Mouse (Mus musculus) heart, embryonic 10.5 days (tissue): ENCODE results near the gene Sp6. TPM values are rescaled to one million over a fixed set of nuclear protein-coding genes. Genes with fewer than 3 reads are reported as not detected.

Source experiments
- DNase-seq: peaks from one replicate; pipeline ENCODE4 v3.0.0-alpha.2; 2017; ENCODE audit warnings: low spot score
- H3K27ac ChIP-seq: fragments of 300-500 bp; sonication (generic); 2 replicates; pipeline ENCODE4 v1.5.1; 2016; ENCODE audit warnings: mild to moderate bottlenecking
- H3K27me3 ChIP-seq: fragments of 300-500 bp; sonication (generic); 2 replicates; pipeline ENCODE4 v1.6.1; 2016; ENCODE audit warnings: mild to moderate bottlenecking; ENCODE audit not compliant: poor library complexity, insufficient read depth, severe bottlenecking
- H3K36me3 ChIP-seq: fragments of 300-500 bp; sonication (generic); 2 replicates; pipeline ENCODE4 v1.6.1; 2016; ENCODE audit warnings: mild to moderate bottlenecking, moderate library complexity
- H3K4me1 ChIP-seq: fragments of 300-500 bp; sonication (generic); 2 replicates; pipeline ENCODE4 v1.6.1; 2016; ENCODE audit warnings: mild to moderate bottlenecking
- H3K4me3 ChIP-seq: fragments of 300-500 bp; sonication (generic); 2 replicates; pipeline ENCODE4 v1.5.1; 2016; ENCODE audit warnings: mild to moderate bottlenecking, moderate library complexity
- H3K9me3 ChIP-seq: fragments of 300-500 bp; sonication (generic); 2 replicates; pipeline ENCODE4 v1.6.1; 2016; ENCODE audit warnings: mild to moderate bottlenecking, moderate library complexity
- WGBS: fragments of 180-500 bp; shearing (Covaris S2); methylation state at CpG from one replicate; pipeline ENCODE4 v1.1.7; 2016; 5-methylcytosine and 5-hydroxymethylcytosine counted together
- polyA plus RNA-seq: library from polyadenylated mRNA; unstranded; fragments of >200 nt; fragmentation: Nextera tagmentation; extraction: Ambion mirVana; gene quantifications from 2 replicates; pipeline ENCODE4 v1.2.1, GENCODE M21; 2016

Gene Sp6
- polyA plus RNA-seq: 0.47 and 2.3 TPM in 2 replicates

- H3K36me3 ChIP-seq: no peaks in the 10 kb centered on the region
- H3K4me1 ChIP-seq: peaks cover 16% of the 10 kb centered on the region
- H3K4me3 ChIP-seq: no peak within 1 kb of the TSS
- no peak within 1 kb of the TSS for H3K27ac ChIP-seq
- WGBS: 23% methylated on average over 8 of the region's 8 CpGs
- peaks cover 99% of the 10 kb centered on the region for H3K27me3 ChIP-seq
- no peak for DNase-seq
- no peaks in the 10 kb centered on the region for H3K9me3 ChIP-seq
These were observed at the start of gene Sp6 for GRCm38 (mm10) chr11:97013121-97013670. Sp6 (plus strand) TSS chr11:97013394.

GRCm38 (mm10) chr11:96963580-96963979 lies 49.6 kb upstream of the Sp6 start:
- WGBS: 22% methylated on average over 8 of the region's 8 CpGs

GRCm38 (mm10) chr11:96966172-96966571 lies 47.0 kb upstream of the Sp6 start:
- no peak for DNase-seq
- Histone ChIP-seq H3K27me3 (no peaks in the 10 kb centered on the region), H3K9me3 (no peaks in the 10 kb centered on the region), H3K4me3 (no peak overlapping the region), H3K4me1 (peaks cover 59% of the 10 kb centered on the region), H3K27ac (no peak overlapping the region), H3K36me3 (peaks cover 23% of the 10 kb centered on the region)
- 87% methylated on average over 3 of the region's 3 CpGs for WGBS

More at GRCm38 (mm10) chr11:96963580-96963979, 49.6 kb upstream of the Sp6 start:
- H3K27me3 ChIP-seq: no peaks in the 10 kb centered on the region
- peaks cover 38% of the 10 kb centered on the region for H3K4me1 ChIP-seq
- H3K9me3 ChIP-seq: no peaks in the 10 kb centered on the region
- no peak overlapping the region for H3K4me3 ChIP-seq
- DNase-seq: peak; percentile 89
- peaks cover 47% of the 10 kb centered on the region for H3K36me3 ChIP-seq
- no peak overlapping the region for H3K27ac ChIP-seq

GRCm38 (mm10) chr11:96966914-96967543 lies 46.2 kb upstream of the Sp6 start:
- WGBS: 81% methylated on average over 13 of the region's 13 CpGs
- DNase-seq: no peak
- Histone ChIP-seq H3K9me3 (no peaks in the 10 kb centered on the region), H3K4me3 (peak overlapping the region; percentile 8; the same call in 1 of the 2 replicates), H3K4me1 (peaks cover 64% of the 10 kb centered on the region), H3K36me3 (peaks cover 14% of the 10 kb centered on the region), H3K27ac (peak overlapping the region; percentile 59), H3K27me3 (no peaks in the 10 kb centered on the region)

- peak overlapping the region; percentile 91 for H3K27ac ChIP-seq
- H3K9me3 ChIP-seq: no peaks in the 10 kb centered on the region
- no peaks in the 10 kb centered on the region for H3K27me3 ChIP-seq
- peaks cover 7% of the 10 kb centered on the region for H3K36me3 ChIP-seq
- no peak overlapping the region for H3K4me3 ChIP-seq
- WGBS: 54% methylated on average over 11 of the region's 11 CpGs
- no peak for DNase-seq
- peaks cover 71% of the 10 kb centered on the region for H3K4me1 ChIP-seq
These were observed 45.5 kb upstream of the Sp6 start for GRCm38 (mm10) chr11:96967544-96968269.

- Histone ChIP-seq H3K4me3 (peak overlapping the region; percentile 46), H3K36me3 (0 out of 2 replicates have a peak, but pooled peaks cover 2% of the 10 kb centered on the region), H3K27me3 (no peaks in the 10 kb centered on the region), H3K4me1 (peaks cover 74% of the 10 kb centered on the region), H3K9me3 (no peaks in the 10 kb centered on the region), H3K27ac (peak overlapping the region; percentile 91)
- 28% methylated on average over 6 of the region's 6 CpGs for whole genome bisulfite sequencing
- no peak for DNase-seq
These were observed 44.7 kb upstream of the Sp6 start for GRCm38 (mm10) chr11:96968476-96968875.

GRCm38 (mm10) chr11:96969280-96969722 lies 43.9 kb upstream of the Sp6 start:
- H3K27ac ChIP-seq: peak overlapping the region; percentile 91
- 29% methylated on average over 5 of the region's 5 CpGs for WGBS
- no peak for DNase-seq
- H3K4me3 ChIP-seq: peak overlapping the region; percentile 46
- H3K27me3 ChIP-seq: no peaks in the 10 kb centered on the region
- H3K4me1 ChIP-seq: peaks cover 78% of the 10 kb centered on the region
- no peaks in the 10 kb centered on the region for H3K36me3 ChIP-seq
- H3K9me3 ChIP-seq: no peaks in the 10 kb centered on the region

- peaks cover 80% of the 10 kb centered on the region for H3K4me1 ChIP-seq
- 60% methylated on average over 1 of the region's 1 CpGs for WGBS
- H3K36me3 ChIP-seq: no peaks in the 10 kb centered on the region
- peak overlapping the region; percentile 91 for H3K27ac ChIP-seq
- DNase-seq: no peak
- peak overlapping the region; percentile 46 for H3K4me3 ChIP-seq
- H3K9me3 ChIP-seq: no peaks in the 10 kb centered on the region
- no peaks in the 10 kb centered on the region for H3K27me3 ChIP-seq
These were observed 43.4 kb upstream of the Sp6 start for GRCm38 (mm10) chr11:96969746-96970145.

- H3K27me3 ChIP-seq: no peaks in the 10 kb centered on the region
- peaks cover 81% of the 10 kb centered on the region for H3K4me1 ChIP-seq
- no peaks in the 10 kb centered on the region for H3K9me3 ChIP-seq
- H3K36me3 ChIP-seq: no peaks in the 10 kb centered on the region
- H3K27ac ChIP-seq: peak overlapping the region; percentile 91
- DNase-seq: no peak
- WGBS: 51% methylated on average over 3 of the region's 3 CpGs
- peak overlapping the region; percentile 46; the same call in 1 of the 2 replicates for H3K4me3 ChIP-seq
These were observed 42.9 kb upstream of the Sp6 start for GRCm38 (mm10) chr11:96970341-96970740.

GRCm38 (mm10) chr11:96972906-96973305 lies 40.3 kb upstream of the Sp6 start:
- H3K27me3 ChIP-seq: no peaks in the 10 kb centered on the region
- H3K9me3 ChIP-seq: no peaks in the 10 kb centered on the region
- DNase-seq: no peak
- H3K4me1 ChIP-seq: peaks cover 83% of the 10 kb centered on the region
- H3K4me3 ChIP-seq: no peak overlapping the region
- no peaks in the 10 kb centered on the region for H3K36me3 ChIP-seq
- WGBS: 81% methylated on average over 5 of the region's 5 CpGs
- H3K27ac ChIP-seq: peak overlapping the region; percentile 7; the same call in 1 of the 2 replicates

GRCm38 (mm10) chr11:96973426-96973964 lies 39.7 kb upstream of the Sp6 start:
- Histone ChIP-seq H3K27ac (peak overlapping the region; percentile 7; the same call in 1 of the 2 replicates), H3K27me3 (no peaks in the 10 kb centered on the region), H3K36me3 (no peaks in the 10 kb centered on the region), H3K4me3 (no peak overlapping the region), H3K9me3 (no peaks in the 10 kb centered on the region), H3K4me1 (peaks cover 83% of the 10 kb centered on the region)
- WGBS: 85% methylated on average over 5 of the region's 5 CpGs
- DNase-seq: no peak

- H3K27ac ChIP-seq: no peak overlapping the region
These were observed 38.4 kb upstream of the Sp6 start for GRCm38 (mm10) chr11:96974813-96975212.

More at GRCm38 (mm10) chr11:96974813-96975212, 38.4 kb upstream of the Sp6 start:
- WGBS: 71% methylated on average over 5 of the region's 5 CpGs
- Histone ChIP-seq H3K4me3 (no peak overlapping the region), H3K36me3 (no peaks in the 10 kb centered on the region), H3K4me1 (peaks cover 75% of the 10 kb centered on the region), H3K27me3 (no peaks in the 10 kb centered on the region), H3K9me3 (no peaks in the 10 kb centered on the region)
- DNase-seq: no peak
